Mouse (Mus musculus) layer of hippocampus, postnatal 10 days (tissue): ENCODE results near the gene Hadh. TPM values are rescaled to one million over a fixed set of nuclear protein-coding genes. Genes with fewer than 3 reads are reported as not detected.

Experiments used
- DNase-seq, 2 experiments: peaks; one replicate each; pipeline ENCODE4 v3.0.0; 2021; ENCODE audit warnings: low spot score in 2 of 2
- total RNA-seq, 2 experiments: library from RNA; stranded (reverse); gene quantifications; 2 replicates each; pipeline ENCODE4 v1.2.3; 2021

Gene Hadh
- total RNA-seq, 2 experiments from 2014 or later = 25.9 to 28.4 TPM

DNA sequence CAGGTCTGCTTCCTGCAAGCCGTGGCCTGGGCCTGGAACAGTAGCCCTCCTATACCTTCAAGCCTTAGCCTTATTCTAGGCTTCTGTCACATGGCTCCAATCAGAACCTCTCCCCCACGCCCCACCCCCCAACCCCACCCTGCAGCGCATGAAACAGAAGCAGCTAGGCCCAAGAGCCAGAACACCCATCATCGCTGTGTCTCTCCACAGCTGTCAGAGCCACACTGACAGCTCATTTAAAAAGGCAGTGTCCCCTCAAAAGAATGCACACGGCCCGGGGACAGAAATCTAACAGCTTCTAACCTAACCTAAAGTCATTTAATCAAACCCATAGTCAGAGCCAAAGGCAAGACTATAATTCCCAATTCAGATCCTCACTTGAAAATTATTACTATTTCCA, 34.8 kb downstream of the Hadh start:
- DNase-seq = no peak

DNA sequence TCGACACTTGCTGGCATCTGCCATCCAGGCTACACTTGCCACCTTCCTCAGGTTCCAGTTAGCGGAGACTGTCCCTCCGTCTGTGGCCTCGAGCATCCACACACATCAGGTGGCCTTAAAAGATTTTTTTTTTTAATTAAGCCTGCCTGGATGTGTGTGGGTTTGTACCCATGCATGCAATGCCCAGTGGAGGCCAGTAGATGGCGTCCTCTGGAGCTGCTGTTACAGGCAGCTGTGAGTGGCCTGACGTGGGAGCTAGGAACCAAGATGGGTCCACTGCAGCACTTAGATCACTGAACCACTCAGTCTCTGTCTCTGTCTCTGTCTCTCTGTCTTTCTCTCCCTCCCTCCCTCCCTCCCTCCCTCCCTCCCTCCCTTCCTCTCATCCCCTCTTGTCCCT, 43.8 kb downstream of the Hadh start:
- no peak for DNase-seq

- DNase-seq = no peak
These were observed 53.1 kb downstream of the Hadh start for GRCm38 (mm10) chr3:131218636-131219390.

GRCm38 (mm10) chr3:131214841-131215240, 57.1 kb downstream of the Hadh start:
- DNase-seq = peak; percentile 41 to 47

GRCm38 (mm10) chr3:131214060-131214658, 57.7 kb downstream of the Hadh start:
- no peak for DNase-seq

GRCm38 (mm10) chr3:131212200-131212599, 59.7 kb downstream of the Hadh start:
- no peak for DNase-seq

DNA sequence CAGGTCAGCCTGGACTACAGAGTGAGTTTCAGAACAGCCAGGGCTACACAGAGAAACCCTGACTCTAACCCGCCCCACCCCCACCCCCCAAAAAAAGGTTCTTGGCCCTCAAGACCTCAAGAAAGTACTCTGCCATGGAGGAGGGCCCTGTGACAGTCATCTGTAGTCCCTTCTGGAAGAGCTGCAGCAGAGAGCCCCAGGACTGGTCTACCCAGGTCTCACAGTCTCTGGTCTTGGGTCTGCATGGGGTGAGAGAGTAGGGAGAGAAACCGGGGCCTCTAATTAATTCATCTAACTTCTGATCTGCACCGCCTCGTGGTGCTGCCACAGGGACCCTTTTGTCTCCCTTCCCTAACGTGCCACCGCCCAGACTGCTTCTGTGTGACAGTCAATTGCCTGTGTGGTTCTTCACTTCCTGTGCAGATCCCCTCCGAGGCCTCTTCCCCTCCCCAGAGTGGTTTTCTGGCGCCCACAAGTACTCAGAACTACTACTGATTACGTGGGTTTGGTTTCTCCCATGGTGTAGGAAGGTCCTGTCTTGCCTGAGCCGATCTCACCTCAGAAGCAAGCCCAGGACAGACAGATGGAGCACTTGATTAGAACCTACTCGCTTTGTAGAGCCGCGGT, 63.5 kb downstream of the Hadh start:
- no peak for DNase-seq

GRCm38 (mm10) chr3:131207846-131208245, 64.1 kb downstream of the Hadh start:
- DNase-seq = no peak

DNA sequence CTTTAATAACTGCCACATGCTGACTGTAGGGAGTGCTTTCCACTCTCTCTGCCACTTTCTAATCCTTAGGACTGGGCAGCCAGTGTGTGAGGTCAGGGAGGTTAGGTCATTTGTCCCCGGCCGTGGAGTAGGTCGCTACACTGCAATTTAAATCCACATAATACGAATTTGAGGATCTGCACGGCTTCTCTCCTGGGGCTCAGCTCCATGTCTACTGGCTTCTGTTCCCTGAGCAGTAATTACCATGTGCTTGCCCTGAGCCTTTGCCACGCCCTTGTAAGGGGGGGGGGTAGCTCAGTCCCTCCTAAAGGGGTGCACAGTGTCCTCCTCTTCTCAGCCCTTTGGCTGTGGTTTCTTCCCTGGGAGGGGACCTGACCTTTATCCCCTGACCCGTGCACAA, 69.6 kb downstream of the Hadh start:
- DNase-seq = no peak

- DNase-seq = no peak
These were observed 72.2 kb downstream of the Hadh start for GRCm38 (mm10) chr3:131199590-131200288.

GRCm38 (mm10) chr3:131198991-131199390, 72.9 kb downstream of the Hadh start:
- no peak for DNase-seq

- DNase-seq = no peak
These were observed 75.3 kb downstream of the Hadh start for GRCm38 (mm10) chr3:131196507-131197019.

DNA sequence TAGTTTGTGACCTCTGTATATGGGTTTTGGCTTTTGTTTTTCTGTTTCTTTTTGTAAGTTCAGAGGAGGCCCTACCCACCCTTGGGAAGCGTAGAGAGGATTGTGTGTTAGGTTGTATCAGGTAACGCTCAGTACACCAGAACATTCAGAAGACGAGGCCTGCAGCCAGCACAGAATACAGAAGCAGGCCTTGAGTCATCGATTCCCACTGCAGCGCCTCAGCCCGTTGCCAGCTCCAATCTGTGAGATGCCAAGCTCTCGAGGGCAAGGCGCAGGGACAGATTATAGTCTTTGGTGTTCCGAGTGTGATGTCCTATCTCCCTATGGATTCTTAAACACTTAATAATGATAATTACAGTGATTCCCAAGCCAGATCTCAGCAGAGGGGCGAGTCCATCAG, 75.9 kb downstream of the Hadh start:
- DNase-seq = no peak

GRCm38 (mm10) chr3:131191454-131191853, 80.4 kb downstream of the Hadh start:
- DNase-seq = no peak

GRCm38 (mm10) chr3:131190671-131191367, 81.1 kb downstream of the Hadh start:
- DNase-seq = no peak

- DNase-seq = no peak
These were observed 81.7 kb downstream of the Hadh start for GRCm38 (mm10) chr3:131190239-131190638.

GRCm38 (mm10) chr3:131186193-131186592, 85.7 kb downstream of the Hadh start:
- DNase-seq = no peak
